Mouse (Mus musculus) midbrain, embryonic 11.5 days (tissue): ENCODE results near the gene Gsto1. TPM values are rescaled to one million over a fixed set of nuclear protein-coding genes. Genes with fewer than 3 reads are reported as not detected.

Source experiments
- ATAC-seq: fragments of 200-750 bp; cut with Nextera tagmentation; 2 replicates; pipeline ENCODE4 v1.8.0; 2017; ENCODE audit warnings: moderate TSS enrichment, moderate library complexity; ENCODE audit not compliant: low FRiP score
- DNase-seq: peaks from one replicate; pipeline ENCODE4 v3.0.0; 2015; ENCODE audit warnings: low spot score; ENCODE audit errors: missing footprints
- H3K27ac ChIP-seq: fragments of 300-500 bp; sonication (generic); 2 replicates; pipeline ENCODE4 v1.5.1; 2014; ENCODE audit warnings: low read depth, low read length
- H3K27me3 ChIP-seq: fragments of 300-500 bp; sonication (generic); 2 replicates; pipeline ENCODE4 v1.6.1; 2014; ENCODE audit warnings: mild to moderate bottlenecking, low read length, moderate library complexity, mixed read lengths; ENCODE audit not compliant: control insufficient read depth, insufficient read depth
- H3K36me3 ChIP-seq: fragments of 300-500 bp; sonication (generic); 2 replicates; pipeline ENCODE4 v1.6.1; 2014; ENCODE audit warnings: mild to moderate bottlenecking, low read length, moderate library complexity, mixed read lengths; ENCODE audit not compliant: control insufficient read depth, insufficient read depth
- H3K4me1 ChIP-seq: fragments of 300-500 bp; sonication (generic); 2 replicates; pipeline ENCODE4 v1.6.1; 2014; ENCODE audit warnings: low read length; ENCODE audit not compliant: control insufficient read depth, insufficient read depth
- H3K4me2 ChIP-seq: fragments of 300-500 bp; sonication (generic); 2 replicates; pipeline ENCODE4 v1.6.1; 2014; ENCODE audit warnings: mild to moderate bottlenecking, moderate library complexity
- H3K4me3 ChIP-seq: fragments of 300-500 bp; sonication (generic); 2 replicates; pipeline ENCODE4 v1.5.1; 2014; ENCODE audit warnings: low read depth, low read length
- H3K9ac ChIP-seq: fragments of 300-500 bp; sonication (generic); 2 replicates; pipeline ENCODE4 v1.6.1; 2014; ENCODE audit warnings: low read length
- H3K9me3 ChIP-seq: fragments of 300-500 bp; sonication (generic); 2 replicates; pipeline ENCODE4 v1.6.1; 2016; ENCODE audit warnings: low read length; ENCODE audit not compliant: control insufficient read depth
- WGBS: fragments of 180-500 bp; shearing (Covaris S2); extraction: QIAGEN DNeasy Blood & Tissue Kit; methylation state at CpG from one replicate; pipeline ENCODE4 v1.1.7; 2014; 5-methylcytosine and 5-hydroxymethylcytosine counted together
- polyA plus RNA-seq: library from polyadenylated mRNA; unstranded; fragments of >200 nt; fragmentation: Nextera tagmentation; extraction: Ambion mirVana; gene quantifications from 2 replicates; pipeline ENCODE4 v1.2.1, GENCODE M21; 2014

Gsto1 gene
- polyA plus RNA-seq, 1 experiment from 2014 or later = 78.9 TPM

DNA sequence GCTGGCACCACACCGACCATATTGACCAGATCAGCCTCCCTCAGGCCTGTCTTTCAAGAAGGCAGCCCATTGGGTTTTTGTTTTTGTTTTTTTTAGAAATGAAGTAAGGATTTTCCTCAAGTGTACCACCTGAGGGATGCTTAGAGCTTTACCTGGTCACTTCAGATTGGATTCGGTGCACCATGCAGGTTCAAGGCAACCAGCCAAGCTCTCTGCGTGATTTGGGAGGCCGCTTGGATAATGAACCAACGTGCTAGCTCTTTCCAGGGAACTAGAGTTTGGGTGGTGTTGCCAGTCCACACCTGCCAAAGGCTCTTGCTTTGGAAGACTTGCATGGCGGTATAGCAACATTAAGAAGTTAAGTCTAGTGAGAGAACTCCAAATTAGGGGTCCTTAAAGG, 38.3 kb downstream of the Gsto1 start:
- WGBS = 94% methylated on average over 6 of the region's 6 CpGs
- H3K4me3 ChIP-seq = no peak overlapping the region
- H3K9me3 ChIP-seq = no peaks in the 10 kb centered on the region
- H3K4me2 ChIP-seq = no peak overlapping the region
- no peak overlapping the region for H3K9ac ChIP-seq
- H3K27me3 ChIP-seq = no peaks in the 10 kb centered on the region
- DNase-seq (no peak), ATAC-seq (no peak)
- H3K27ac ChIP-seq = no peak overlapping the region
- H3K4me1 ChIP-seq = no peaks in the 10 kb centered on the region
- 0 out of 2 replicates have a peak, but pooled peaks cover 6% of the 10 kb centered on the region for H3K36me3 ChIP-seq

DNA sequence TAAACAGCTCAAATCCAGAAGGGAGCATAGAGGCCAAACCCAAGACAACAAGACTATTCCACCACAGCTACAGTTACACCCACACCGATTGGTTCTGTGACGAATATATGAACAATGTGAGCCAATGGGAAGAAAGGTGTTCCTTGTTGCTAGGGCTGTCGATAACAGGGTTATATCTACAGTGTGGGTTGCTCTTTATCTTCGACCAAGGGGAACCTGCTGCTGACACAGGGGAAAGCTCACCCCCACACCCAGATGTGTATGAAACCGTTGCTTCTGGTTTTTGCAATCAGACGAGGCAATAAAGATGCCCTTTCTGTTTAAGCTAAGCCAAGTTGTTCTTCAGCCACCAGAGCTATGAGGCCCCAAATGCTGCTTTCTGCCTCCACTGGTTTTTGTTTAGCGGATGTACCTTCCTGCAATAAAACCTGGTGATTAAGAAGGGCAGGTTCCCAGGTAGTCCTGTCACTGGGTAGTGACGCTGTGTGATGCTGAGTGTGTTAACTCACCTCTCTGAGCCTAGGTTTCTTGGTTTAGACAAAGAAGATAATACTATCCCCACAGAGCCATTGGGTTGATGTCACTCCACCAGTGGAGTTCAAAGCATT, 43.8 kb downstream of the Gsto1 start:
- H3K9me3 ChIP-seq = no peaks in the 10 kb centered on the region
- 90% methylated on average over 8 of the region's 8 CpGs for WGBS
- DNase-seq (no peak), ATAC-seq (no peak)
- no peak overlapping the region for H3K4me3 ChIP-seq
- no peak overlapping the region for H3K9ac ChIP-seq
- H3K27ac ChIP-seq = no peak overlapping the region
- no peaks in the 10 kb centered on the region for H3K4me1 ChIP-seq
- H3K27me3 ChIP-seq = no peaks in the 10 kb centered on the region
- no peak overlapping the region for H3K4me2 ChIP-seq
- H3K36me3 ChIP-seq = 0 out of 2 replicates have a peak, but pooled peaks cover 6% of the 10 kb centered on the region

DNA sequence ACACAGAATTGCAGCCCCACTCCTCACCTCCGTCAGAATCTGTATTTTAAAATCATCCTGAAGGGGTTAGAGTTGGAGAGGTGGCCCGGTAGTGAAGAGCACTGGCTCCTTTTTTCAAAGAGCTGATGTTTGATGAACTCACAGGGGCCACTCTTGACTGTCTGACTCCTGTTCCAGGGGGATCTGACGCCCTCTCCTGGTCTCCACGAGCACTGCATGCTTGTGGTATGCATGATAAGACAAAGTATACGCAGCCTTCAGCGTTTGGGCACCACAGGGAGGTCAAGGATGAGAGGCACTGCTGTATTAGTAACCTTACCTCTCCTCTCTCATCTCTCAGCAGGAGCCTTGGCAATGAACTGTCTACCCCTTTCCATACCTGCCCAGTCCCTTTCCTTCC, 45.2 kb downstream of the Gsto1 start:
- DNase-seq = peak; percentile 81
- WGBS = 70% methylated on average over 6 of the region's 6 CpGs

DNA sequence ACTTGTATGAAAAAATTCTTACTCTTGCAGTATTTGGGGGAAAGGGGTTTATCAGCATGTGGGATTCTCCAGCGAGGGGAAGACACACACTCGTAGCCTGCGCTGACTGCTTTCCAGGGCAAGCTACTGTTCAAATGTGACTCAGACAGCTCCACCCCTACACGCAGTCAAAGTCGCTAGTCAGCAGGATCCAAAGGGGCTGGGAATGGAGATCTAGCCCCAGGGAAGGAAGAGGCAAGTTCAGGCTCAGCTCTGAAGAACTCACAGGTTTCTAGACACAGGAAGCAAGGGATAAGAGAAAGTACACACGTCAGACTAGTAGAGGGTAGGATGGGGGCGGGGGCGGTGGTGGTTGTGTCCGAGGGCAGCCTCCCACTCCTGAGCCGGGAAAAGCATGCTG, 45.8 kb downstream of the Gsto1 start:
- Histone ChIP-seq H3K9ac (no peak overlapping the region), H3K4me2 (no peak overlapping the region), H3K27ac (no peak overlapping the region), H3K9me3 (no peaks in the 10 kb centered on the region), H3K36me3 (0 out of 2 replicates have a peak, but pooled peaks cover 6% of the 10 kb centered on the region), H3K4me1 (0 out of 2 replicates have a peak, but pooled peaks cover 2% of the 10 kb centered on the region), H3K27me3 (no peaks in the 10 kb centered on the region), H3K4me3 (no peak overlapping the region)
- DNase-seq (peak; percentile 12), ATAC-seq (no peak)
- 90% methylated on average over 10 of the region's 10 CpGs for WGBS

More for the DNA sequence above, 45.2 kb downstream of the Gsto1 start:
- H3K9ac ChIP-seq = no peak overlapping the region
- no peaks in the 10 kb centered on the region for H3K9me3 ChIP-seq
- H3K4me1 ChIP-seq = 0 out of 2 replicates have a peak, but pooled peaks cover 2% of the 10 kb centered on the region
- no peak overlapping the region for H3K4me2 ChIP-seq
- no peak overlapping the region for H3K27ac ChIP-seq
- no peak for ATAC-seq
- 0 out of 2 replicates have a peak, but pooled peaks cover 6% of the 10 kb centered on the region for H3K36me3 ChIP-seq
- H3K27me3 ChIP-seq = no peaks in the 10 kb centered on the region
- no peak overlapping the region for H3K4me3 ChIP-seq

DNA sequence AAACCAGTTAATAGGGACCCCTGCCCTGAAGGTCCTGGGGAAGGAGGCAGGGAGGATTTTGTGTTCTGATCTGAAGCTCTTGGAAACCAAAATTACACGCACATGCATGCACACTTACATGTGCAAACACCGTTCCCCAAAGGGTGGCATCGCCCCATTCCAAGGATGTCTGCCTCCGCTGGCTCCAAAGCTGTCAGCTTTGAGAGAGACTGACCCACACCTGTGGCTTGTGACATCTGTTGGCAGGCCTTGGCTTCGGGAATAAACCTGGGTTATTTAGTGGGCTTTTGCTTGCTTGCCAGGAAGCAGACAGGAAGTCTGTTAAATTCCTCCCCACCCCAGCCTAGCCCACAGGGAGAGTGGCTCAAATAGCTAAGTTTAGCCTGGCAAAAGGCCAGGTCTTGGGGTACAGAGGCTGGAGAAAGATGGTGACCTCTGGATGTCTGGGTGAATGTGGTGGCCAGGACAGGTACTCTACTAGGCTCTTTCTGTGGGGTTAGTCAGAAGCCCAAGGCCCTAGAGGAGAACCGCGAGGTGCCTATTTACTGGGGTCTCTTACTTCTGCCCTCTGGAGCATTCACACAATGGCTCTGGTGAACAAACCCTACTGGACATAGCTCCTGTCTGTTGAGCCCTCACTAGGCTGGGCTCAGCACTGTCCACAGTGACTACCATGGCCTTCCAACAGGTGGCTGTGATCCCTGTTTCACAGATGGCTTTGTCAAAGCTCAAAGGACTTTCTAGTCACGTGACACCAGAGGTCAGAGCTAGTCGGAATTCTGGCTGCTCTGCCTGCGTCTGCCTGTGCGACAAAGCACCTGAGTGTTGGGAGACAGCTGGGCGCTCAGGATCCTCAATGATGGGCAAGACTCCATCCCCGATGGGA, 47.8 kb downstream of the Gsto1 start:
- no peak overlapping the region for H3K4me2 ChIP-seq
- 0 out of 2 replicates have a peak, but pooled peaks cover under 1% of the 10 kb centered on the region for H3K36me3 ChIP-seq
- no peak overlapping the region for H3K27ac ChIP-seq
- ATAC-seq (no peak), DNase-seq (peak; percentile 81)
- H3K4me1 ChIP-seq = 0 out of 2 replicates have a peak, but pooled peaks cover 2% of the 10 kb centered on the region
- H3K9me3 ChIP-seq = no peaks in the 10 kb centered on the region
- 77% methylated on average over 13 of the region's 13 CpGs for WGBS
- H3K27me3 ChIP-seq = no peaks in the 10 kb centered on the region
- H3K9ac ChIP-seq = no peak overlapping the region
- H3K4me3 ChIP-seq = no peak overlapping the region

DNA sequence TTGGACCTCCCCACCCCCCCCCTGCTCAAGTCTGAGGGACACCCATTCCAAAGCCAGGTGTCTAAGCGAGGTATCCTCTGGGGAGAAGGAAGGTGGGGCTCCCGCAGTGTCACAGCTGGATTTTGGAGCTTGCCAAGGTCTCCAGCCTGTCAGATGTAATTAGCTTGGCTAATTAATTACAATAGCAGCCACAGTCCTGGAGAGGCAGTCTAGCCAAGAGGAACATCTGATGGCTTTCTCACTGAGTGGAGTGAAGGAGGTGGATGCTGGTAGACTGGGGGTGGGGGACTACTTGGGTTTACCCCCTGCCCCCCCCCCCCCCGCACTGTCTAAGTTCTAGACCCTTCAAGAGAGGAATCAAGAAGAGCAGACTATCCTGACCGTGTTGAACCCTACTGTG, 48.9 kb downstream of the Gsto1 start:
- H3K4me1 ChIP-seq = peaks cover 5% of the 10 kb centered on the region
- H3K4me2 ChIP-seq = no peak overlapping the region
- H3K36me3 ChIP-seq = no peaks in the 10 kb centered on the region
- no peaks in the 10 kb centered on the region for H3K9me3 ChIP-seq
- 54% methylated on average over 4 of the region's 4 CpGs for WGBS
- H3K27ac ChIP-seq = no peak overlapping the region
- H3K27me3 ChIP-seq = no peaks in the 10 kb centered on the region
- no peak overlapping the region for H3K9ac ChIP-seq
- ATAC-seq (no peak), DNase-seq (peak; percentile 83)
- H3K4me3 ChIP-seq = no peak overlapping the region

DNA sequence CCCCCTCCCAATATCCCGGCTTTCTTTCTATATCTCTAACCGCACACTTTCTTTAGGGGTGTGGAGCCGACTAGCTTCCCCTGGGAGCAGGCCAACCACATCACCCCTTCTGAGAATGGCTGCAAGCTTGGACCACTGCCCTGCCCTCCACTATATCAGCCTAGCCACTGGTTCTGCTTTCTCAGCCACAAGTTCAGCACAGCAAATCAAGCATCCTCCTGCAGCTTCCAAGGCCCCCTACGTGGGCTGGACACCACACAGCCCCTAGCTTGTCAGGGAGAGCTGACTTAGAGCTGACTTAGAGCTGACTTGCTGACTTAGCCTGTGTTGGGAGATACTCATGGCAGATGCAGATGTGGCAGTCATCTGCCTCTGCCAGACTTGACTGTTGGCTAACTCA, 50.3 kb downstream of the Gsto1 start:
- H3K4me2 ChIP-seq = no peak overlapping the region
- no peak overlapping the region for H3K27ac ChIP-seq
- H3K27me3 ChIP-seq = no peaks in the 10 kb centered on the region
- DNase-seq (no peak), ATAC-seq (no peak)
- no peaks in the 10 kb centered on the region for H3K9me3 ChIP-seq
- H3K4me1 ChIP-seq = peaks cover 16% of the 10 kb centered on the region
- no peaks in the 10 kb centered on the region for H3K36me3 ChIP-seq
- 93% methylated on average over 4 of the region's 4 CpGs for WGBS
- no peak overlapping the region for H3K9ac ChIP-seq
- no peak overlapping the region for H3K4me3 ChIP-seq

DNA sequence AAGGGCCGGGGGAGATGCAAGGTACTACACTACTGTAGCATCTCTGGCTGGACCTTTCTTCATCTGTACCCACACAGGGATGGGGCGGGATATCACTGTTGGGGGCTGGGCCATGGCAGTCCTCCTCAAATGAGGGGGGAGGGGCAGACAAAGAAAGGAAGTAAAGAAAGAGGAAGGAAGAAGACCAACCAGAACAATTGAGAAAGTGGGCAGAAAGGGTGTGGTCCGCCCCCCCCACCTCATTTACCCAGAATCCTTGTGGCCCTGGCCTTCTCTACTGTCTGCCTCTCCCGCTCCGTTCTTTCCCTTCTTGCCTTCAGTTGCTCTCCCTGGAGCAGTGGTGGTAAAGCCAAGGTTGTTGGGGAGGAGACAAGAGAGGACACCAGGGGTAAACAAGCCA, 50.8 kb downstream of the Gsto1 start:
- H3K36me3 ChIP-seq = no peaks in the 10 kb centered on the region
- WGBS = 93% methylated on average over 5 of the region's 5 CpGs
- no peak overlapping the region for H3K4me2 ChIP-seq
- DNase-seq = peak; percentile 67
- H3K27me3 ChIP-seq = no peaks in the 10 kb centered on the region
- H3K4me1 ChIP-seq = peaks cover 16% of the 10 kb centered on the region
- no peak overlapping the region for H3K4me3 ChIP-seq
- no peak for ATAC-seq
- H3K9ac ChIP-seq = no peak overlapping the region
- H3K9me3 ChIP-seq = no peaks in the 10 kb centered on the region
- H3K27ac ChIP-seq = no peak overlapping the region

DNA sequence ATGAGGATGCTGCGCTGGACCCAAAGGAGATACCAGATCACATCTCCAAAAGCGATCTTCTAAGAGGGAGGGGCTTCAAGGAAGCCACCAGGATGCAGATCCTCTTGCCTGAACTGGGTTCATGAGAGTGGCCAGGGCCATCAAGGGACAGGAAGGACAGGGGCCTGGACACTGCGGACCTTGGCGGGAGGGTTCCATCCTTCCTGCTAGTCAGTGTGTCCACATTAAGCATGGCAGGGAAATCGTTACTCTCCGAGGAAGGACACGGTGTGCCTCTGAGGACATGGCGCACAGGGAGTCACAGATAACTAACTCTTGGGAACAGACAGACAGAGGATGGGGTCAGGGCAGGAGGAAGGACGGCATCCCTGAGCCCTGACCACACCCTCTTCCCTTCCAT, 52.8 kb downstream of the Gsto1 start:
- H3K4me1 ChIP-seq = peaks cover 16% of the 10 kb centered on the region
- H3K4me3 ChIP-seq = no peak overlapping the region
- peak; percentile 66 for DNase-seq
- H3K27ac ChIP-seq = no peak overlapping the region
- H3K36me3 ChIP-seq = no peaks in the 10 kb centered on the region
- no peak overlapping the region for H3K9ac ChIP-seq
- 89% methylated on average over 9 of the region's 9 CpGs for WGBS
- no peak for ATAC-seq
- H3K27me3 ChIP-seq = no peaks in the 10 kb centered on the region
- H3K4me2 ChIP-seq = no peak overlapping the region
- H3K9me3 ChIP-seq = no peaks in the 10 kb centered on the region
